Mouse (Mus musculus): ENCODE measurements at regions not wholly inside any gene's neighbourhood (a gene's known extent, or its start where the extent isn't known, plus 50 kb on each side); places are given as distances from the start of the nearest gene placed in this dataset.

DNA sequence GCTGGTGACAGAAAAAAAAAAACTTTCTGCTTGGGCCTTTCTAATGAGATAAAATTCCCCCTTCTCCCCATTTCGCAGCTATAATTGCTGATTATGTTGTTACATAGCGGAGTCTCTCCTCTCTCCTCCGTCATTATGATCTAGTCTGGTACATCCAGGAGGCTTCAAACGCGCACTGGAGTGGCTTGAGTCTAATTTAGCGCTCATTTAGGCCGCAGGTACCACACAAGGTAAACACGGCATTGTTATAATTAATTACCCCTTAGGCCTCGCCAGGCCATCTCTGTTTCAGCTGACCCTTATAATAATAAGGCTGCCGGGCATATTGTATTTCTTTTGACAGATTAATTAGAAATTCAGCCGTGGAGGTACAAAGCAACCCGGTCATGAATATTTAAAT lies 492.7 kb upstream of the Mki67 start:
- no peak for DNase-seq

DNA sequence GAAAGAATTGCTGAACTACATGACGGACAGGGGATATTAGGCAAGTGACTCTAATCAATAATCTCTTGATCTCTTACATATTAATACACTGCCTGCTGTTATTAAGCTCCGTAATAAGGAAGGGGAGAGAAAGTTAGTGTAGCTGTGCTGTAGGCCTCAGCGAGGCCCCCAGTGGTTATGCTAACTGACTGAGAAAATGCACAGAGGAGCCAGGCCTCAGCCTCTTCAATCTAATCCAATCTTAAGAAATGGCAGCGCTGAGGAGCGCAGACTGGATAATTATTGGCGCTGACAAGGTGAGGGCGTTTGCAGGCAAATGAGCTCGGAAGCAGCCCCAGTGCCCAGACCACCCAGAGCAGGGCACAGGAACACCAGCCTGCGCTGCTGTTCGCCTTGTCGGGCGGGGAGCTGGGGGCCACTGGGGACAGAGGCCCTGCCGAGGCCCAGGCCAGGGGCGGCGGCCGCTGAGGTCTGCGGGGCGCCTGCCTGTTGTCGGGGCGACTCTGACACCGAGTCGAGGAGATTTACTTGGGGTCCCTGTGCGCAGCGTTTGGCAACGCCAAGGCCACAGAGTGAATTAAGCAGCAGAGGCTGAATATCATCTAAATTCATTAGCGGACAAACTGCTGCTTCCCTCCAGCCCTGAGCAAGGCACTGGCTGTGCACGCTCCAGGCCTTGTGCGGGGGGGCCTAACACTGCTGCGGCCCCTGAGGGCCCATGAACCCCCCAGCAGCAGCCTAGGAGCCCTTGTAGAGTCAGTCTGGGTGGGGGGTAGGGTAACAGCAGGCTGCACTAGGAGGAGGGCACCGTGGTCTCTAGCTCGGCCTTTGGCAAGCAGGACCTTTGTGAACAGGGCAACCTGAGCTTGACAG lies 493.4 kb upstream of the Mki67 start:
- DNase-seq = no peak

DNA sequence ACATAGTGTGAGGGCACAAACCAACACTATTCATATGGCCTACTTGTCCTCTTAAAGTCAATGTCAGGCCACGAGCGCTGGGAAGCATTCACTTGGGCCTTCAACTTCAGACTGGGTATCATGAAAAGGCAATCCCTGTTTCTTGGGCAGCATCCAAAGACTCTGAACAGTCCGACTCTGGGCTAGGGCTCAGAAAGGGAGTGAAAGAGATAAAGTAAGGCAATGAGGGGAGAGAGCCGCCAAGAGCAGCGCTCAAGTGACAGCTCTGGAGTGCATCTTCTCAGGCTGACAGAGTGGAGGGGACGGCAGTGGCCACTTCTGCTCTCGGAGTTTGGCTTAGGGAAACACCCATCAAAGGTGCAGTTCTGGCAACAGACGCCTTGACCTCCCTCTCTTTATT lies 496.3 kb upstream of the Mki67 start:
- no peak for DNase-seq

DNA sequence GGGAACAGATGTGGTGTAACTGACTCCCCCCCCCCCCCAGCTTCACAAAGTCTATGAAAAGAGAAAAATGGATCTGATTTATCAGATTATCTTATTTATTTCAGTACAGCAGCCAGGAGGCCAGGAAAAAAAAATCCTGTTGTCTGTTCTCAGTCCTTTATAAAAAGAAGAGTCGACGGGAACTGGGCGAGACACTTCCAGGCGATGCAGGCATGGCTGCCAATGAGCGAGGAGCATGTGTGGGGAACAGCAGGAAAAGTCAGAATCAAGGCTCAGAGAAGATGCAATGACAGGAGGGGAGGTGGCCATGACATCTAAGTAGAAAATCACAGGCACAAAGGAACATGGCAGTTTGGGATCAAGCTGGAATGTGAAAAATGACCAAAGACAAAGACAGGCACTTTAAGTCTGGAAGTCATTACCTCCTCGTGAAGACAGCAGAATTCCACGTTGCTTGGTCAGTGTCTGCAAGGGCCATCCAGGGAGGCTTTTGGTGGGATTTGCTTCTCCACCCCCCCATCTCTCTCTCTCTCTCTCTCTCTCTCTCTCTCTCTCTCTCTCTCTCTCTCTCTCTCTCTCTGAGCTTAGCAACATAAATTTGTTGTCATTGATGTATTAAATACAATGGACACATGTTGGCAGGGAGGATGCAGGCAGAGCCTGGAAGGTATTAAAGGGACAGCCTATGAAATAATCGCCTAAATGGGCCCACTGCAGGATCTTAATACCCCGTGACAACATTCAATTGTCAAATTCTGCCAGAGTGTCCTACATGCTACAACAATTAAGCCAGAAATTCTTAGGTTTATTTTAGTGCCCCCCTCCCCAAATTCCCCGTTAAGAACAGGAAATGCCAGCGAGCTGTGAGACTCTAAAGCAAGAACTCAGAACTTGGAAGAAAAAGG lies 497.1 kb upstream of the Mki67 start:
- DNase-seq = no peak

DNA sequence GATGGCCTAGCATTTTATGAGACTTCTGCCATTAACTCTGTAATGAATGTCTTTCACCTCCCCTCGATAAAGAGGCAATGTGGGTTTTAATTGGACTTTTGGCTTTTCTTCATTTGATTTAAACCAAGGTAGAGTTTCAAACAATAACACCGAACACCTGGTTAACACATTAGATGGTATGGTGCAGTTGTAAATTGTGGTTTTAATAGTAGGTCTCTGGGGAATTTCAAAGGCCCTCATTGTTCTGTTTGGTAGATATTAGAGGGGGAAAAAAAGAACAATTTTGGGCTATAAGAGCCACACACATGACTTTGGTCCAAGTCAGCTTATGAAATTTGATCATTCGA lies 497.8 kb upstream of the Mki67 start:
- no peak for DNase-seq

DNA sequence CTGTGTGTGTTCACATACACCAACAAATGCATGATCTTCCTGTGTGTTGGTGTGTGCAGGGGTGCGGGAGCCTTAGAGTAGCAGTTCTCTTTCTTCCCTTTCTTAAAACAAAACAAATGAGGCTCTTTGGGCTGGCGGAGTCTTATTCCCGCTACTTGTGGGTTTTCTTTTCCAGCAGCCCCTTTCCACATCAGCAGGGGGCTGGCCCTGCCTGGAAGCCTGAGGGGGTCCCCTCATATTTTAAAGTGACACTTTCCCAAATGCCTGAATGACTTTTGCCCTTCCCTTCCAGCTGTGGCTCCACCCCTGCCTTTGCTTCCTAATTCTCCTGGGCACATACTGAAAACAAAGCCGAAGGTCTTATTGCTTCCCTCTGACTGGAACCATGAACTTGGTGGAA lies 498.3 kb upstream of the Mki67 start:
- no peak for DNase-seq

DNA sequence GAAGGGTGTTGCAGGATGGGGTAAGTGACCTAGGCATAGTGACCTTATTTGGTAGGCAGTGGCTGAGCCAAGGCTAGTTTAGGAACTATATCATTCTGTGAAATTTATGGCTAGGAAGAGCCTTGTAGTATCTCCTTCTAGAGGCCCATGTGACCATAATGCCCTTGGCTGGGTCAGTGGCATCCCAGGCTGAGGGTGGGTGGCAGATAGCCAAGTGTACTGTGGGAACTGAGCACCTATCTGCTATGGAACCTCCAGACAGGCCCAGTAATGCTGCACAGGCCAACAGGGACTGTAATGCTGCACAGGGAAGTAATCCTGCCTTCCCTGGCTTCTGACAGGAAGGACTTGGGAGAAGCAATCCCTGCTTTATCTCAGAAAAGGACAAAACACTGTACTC lies 500.6 kb upstream of the Mki67 start:
- DNase-seq = peak; percentile 63

DNA sequence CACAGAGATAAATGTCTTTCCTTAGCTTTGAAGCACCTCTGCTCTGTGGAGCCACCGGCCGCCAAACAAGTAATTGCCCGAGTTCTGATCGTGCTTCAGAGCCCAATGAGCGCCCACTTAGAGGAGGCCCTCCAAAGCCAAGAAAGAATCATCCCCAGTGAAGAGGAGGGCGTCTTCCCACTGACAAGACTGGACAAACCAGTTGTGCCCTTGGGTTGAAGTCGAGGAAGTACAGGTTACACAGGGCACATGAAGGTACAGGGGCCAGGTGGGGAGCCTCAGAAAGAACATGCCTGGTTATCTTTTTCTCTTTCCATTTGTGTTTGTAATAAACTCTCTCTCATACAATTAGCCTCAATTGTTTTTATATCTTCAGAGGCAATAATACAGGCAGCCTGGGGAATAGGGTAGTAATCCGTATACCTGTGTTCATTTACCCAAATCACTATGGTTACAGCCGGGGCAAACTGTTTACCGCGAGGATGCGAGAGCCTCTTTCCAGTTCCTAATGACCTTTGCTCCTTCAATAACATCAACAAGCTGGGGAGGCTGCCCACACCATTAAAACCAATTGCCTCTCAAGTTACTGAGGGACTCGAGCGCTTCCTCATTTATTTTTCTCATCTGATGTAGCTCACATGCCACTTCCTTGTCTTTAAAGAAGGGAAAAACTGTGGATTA lies 503.5 kb upstream of the Mki67 start:
- DNase-seq = no peak

DNA sequence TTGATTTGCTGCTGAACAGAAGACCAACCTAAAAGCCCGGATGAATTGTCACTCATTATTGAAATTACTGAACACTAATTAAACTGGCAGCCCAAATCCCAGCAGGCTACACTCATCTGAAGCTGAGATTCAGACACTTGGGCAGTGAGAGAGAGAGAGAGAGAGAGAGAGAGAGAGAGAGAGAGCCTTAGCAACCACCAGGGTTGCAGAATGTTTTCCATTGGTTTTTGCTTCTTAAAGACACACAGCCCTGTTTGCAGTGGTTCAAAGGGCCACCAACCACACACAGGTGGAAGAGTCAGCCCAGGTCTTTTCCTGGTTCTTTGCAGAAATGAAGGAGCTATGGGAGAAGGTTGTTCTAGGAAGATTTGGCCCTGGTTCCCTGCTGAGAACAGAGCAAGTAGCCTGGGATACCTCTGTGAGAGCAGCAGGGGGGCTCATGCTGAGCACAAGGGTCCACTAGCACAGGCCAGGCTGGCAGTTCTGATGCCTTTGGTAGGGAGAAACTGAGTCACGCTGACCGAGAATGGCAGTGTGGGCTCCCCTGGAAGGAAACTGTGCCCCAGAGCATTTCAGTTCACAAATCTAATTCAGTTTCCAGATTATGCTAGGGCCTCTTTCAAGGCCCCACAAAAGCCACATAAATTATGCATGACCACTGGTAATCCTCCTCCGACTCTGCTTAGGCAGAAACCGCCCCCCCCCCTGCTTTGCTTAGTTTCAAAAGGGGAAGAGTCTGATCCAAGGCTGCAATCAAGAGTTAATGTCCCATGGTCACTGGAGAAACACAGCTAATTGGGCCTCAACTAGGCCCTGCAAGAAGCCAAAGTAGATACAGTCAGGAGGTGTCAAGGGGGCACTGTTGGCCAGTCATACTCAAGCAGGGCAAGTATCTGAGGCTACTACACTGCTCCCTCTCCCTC lies 504.3 kb upstream of the Mki67 start:
- no peak for DNase-seq

DNA sequence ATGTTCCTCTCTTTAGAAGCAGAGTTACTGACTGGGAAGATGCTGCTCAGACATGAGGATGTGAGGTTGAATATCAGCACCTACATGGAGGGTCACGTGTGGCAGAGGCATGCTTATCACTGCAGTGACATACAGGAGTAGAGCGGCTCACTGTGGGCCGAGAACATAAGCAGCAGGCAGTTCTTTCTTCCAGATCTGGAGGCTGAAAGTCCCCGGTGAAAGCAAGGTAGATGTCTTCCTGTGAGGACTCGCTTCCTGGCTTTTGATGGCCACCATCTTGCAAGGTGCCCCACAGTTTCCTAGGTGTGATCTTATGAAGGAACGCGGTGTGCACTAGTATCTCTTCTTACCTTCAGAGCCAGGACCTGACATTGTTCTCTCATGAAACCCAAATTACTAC lies 505.5 kb upstream of the Mki67 start:
- no peak for DNase-seq

DNA sequence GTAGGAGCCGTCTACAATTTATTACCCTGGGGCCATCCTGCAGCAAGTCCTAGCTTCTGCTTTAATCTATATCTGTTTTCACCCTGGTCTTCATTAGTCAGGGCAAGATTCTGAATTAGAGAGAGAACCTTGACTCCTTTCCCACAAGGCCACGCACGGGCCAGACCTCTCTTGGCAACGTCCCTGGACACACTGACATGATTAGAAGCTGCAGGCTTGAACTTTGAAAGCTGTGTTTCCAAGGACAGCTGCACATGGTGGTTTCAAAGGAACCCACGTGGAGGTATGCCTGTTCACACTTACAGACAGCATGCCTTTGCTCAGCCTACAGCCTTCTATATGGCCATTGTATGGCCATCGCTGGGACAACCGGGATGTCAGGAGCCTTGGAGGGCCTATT lies 509.9 kb upstream of the Mki67 start:
- DNase-seq = peak; percentile 75

DNA sequence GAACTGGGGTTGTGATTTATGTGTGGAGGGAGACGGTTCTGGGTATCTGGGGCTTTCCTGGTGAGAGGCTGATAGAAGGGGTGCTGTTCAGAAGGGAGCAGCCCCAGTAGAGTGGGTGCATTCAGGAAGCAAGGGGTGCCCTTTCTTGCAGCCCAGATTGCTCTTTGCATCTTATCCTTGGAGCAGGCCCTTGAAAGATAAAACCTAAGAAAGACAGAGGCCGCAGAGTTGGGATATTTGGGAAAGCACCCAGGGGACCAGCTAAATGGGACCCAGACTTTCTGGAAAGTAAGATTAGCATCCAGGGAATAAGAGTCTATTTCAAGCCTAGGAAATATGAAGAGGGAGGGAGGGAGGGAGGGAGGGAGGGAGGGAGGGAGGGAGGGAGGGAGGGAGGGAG lies 512.2 kb upstream of the Mki67 start:
- no peak for DNase-seq

DNA sequence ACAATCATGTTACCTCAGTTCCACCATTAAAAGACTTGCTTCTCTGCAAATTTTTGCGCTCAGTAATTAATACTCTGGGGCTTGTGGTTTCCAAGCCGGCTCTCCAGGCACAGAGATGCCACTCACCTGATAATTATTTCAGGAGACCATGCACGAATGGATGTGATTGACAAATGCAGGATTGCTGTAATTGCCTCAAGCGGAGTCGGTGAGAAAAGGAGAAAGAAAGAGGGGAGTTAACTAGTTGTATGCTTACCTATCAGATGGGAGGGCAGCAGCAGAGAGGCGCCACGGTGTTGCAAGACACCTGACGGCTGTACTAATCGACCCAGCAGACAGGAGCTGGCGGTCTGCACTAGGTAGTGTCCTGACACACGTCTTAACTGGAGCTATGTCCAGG lies 513.4 kb upstream of the Mki67 start:
- DNase-seq = no peak

DNA sequence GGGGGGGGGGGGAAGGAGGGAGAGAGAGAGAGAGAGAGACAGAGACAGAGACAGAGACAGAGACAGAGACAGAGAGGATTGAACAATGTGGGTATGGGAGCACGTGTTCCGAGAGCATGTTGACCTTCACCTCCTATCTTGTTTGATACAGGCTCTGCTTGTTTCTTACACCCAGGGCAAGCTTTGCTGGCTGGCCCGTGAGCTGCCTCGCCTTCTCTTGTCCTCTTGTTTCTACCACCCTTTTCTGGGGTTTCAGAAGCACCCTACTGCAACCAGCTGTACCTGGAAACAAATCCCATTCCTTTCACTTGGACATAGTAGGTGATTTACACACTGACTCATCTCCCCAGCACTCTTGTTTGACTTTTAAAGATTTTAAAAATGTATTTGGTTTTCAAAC lies 516.0 kb upstream of the Mki67 start:
- no peak for DNase-seq

DNA sequence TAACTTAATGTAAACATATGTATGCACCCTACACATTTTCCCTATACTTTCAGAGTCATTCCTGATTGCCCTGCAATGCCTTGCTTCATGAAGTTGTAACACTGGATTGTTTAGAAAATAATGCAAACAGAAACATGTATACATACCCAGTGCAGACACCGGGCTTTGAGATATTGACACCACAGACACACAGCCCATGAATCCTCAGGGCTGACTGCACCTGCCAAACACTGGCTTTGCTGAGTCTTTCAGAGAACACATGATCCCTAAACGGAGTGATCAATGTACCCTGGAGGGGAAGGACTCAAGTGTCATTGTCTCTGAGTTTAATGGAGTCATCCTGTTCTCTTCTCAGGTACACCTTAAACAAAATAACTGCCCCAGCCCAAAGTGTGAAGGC lies 519.4 kb upstream of the Mki67 start:
- no peak for DNase-seq

DNA sequence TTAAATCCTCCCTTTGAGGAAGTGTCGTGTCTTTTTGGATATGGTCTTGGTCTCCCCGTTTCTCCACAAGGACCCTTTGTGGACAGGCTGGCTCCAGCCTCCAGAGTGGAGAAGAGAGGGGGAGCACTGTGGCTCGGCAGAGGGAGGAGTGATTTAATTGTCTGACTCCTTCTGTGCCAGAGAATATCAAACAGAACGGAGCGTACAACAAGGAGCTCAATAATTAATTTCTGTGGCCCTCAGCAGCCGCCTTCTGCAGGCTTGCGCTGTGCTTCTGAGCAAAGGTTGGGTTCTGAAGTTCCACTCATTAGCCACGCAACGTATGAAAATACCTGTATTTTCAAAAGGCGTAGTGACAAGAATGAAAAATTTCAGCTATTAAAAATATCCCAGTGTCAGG lies 520.2 kb upstream of the Mki67 start:
- DNase-seq = no peak

DNA sequence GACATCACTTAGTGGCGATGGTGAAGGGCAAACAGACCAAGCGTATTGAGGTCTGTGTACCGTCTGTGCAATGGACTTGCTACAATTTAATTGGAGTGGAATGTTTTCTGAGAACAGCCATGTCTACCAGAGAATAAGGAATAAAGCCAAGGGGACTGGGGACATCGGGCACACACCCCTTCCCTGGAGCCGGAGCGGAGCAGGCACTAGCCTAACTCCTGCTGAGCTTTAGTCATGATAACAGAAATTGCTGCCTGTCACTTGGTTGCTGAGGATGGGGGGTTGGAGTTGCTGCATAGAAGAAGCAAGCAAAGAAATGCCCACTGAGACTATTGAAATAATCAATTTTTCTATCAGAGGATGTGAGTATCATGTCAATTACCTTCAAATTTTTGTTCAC lies 549.5 kb upstream of the Mki67 start:
- no peak for DNase-seq

DNA sequence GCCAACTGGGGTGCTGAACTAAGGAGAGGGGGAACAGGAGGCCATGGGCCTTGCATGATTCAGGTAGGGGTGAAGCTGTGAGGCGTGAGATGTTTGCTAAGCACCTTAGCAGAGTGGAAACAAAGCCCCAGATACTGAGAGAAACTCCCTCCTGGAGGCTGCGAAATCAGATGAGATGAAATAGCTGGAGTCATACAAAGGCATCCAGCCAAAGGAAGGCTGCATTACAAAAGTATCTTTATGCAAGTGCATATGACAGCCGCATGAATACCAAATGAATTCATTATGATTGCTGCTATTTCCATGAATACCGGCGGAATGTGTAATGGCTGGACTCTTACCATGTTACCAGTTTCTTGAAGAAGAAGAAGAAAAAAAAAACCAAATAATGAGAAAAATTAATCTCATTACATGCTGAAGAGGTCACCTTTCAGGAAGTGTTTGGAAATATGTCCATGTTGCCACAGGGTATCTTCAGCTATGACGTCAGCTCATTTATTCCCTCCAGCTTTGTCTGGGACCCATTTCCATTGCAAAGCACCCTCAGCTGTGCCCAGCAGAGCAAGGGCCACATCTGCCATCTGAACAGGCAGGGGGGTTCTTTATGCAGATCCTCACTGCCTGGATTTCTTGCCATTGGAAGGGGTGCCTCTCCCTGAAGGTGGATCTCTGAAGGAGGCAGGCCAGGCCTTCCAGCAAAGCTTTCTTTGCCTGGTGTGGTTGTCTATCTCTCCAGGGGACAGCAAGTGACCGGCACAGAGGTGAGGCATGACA lies 551.7 kb upstream of the Mki67 start:
- DNase-seq = no peak

DNA sequence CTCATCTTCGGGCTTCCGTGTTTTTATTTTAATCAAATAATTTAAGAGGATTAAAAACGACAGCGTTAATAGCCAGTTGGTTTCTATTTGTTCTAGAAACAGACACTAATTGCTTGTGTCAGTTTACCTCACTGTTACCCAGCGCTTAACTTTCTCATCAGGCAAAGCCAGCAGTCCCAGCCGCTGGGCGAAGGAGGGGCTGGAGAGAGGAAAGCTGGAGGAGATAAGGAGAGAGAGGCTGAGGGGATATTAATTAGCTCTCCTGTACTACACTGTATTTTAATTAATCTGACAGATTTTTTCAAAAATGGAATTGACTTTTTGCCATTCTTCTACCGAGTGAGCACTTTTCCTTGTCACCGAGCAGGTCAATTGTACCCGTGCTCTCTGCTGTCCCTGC lies 559.5 kb upstream of the Mki67 start:
- no peak for DNase-seq

DNA sequence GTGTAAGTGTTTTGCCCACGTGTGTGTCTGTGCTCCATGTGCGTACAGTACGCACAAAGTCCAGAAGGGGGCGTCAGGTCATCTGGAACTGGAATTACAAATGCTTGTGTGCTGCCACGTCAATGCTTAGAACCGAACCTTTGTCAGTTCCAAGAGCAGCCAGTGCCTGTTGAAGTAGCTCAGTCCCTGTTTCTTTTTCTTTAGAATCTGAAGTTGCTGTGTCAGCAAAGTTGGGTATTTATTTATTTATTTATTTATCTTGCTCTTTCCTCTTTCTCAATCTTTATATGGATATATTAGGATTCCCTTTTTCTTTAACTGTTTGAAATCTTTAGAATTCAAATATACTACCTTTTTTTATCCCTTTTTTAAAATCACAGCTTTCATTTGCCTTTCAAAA lies 567.6 kb upstream of the Mki67 start:
- DNase-seq = no peak

DNA sequence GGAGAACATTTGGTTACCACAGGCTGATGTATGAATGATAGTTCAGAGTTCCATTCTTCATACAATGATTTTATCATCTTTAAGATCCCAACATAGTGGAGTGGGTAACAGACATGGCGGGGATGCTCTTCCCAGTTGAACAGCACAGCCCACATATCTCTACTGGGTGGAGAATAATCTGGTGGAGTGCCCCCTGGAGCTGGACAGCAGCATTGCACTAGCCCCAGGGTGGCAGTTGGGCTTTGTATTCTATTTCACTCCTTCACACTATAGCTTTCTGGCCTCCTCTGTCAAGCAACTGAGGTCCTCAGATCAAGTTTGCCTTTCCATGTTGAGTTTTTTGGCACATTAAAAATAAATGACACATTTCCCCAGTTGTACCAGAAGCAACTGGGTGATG lies 569.4 kb upstream of the Mki67 start:
- DNase-seq = no peak

Data from adrenal gland, adult 8-10 months (tissue).